Mouse (Mus musculus) bone marrow macrophage, adult 2 months (primary cell): Measurements from ENCODE around the gene Poc1a.

Source experiments
- CTCF ChIP-seq: IDR thresholded peaks from 2 replicates; pipeline ENCODE4 v1.5.1; 2012; ENCODE audit warnings: low read depth, mild to moderate bottlenecking, low read length, moderate library complexity
- POLR2A ChIP-seq: IDR thresholded peaks from 2 replicates; pipeline ENCODE4 v1.6.1; 2012; ENCODE audit warnings: mild to moderate bottlenecking, low read depth, low read length, borderline replicate concordance

DNA sequence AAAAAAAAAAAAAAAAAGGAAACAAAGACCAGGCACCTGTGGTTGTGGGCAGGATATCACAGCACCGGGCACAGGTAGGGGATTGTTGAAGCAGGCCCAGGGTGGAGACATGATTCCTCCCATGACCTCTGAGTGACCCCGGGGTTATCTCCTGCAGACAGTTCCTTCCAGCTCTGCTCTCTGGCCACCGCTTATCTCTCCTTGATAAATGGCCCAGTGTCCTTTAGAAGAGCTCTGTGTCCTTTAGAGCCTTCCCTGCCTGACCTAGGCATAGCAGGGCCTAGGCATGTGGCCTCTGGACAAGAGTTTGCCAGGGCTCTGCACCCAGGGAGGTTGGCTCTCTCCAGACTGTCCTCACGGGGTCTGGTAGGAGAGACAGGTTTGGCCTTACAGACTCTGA lies 116.9 kb downstream of the Poc1a start:
- no peak for TF ChIP-seq CTCF
- no peak for TF ChIP-seq POLR2A
